Mouse (Mus musculus) cerebellum, postnatal 36 days (tissue): ENCODE data around the gene Pex26.
A peak's percentile ranks its signal among the peaks of the same experiment; 100 is the strongest.

Source experiments
- DNase-seq, 2 experiments: peaks; one replicate each; pipeline ENCODE4 v3.0.0; 2021 to 2022; ENCODE audit warnings: mixed read lengths in 2 of 2

The Pex26 gene

GRCm38 (mm10) chr6:121243161-121243560 lies 59.7 kb downstream of the Pex26 start:
- no peak for DNase-seq

- peak; percentile 55 to 68 for DNase-seq
Observed at GRCm38 (mm10) chr6:121245127-121246036, 61.9 kb downstream of the Pex26 start, which contains the start of gene Usp18. Gene Usp18 (plus strand): TSS chr6:121245906.

GRCm38 (mm10) chr6:121246037-121246361 lies 62.5 kb downstream of the Pex26 start:
- DNase-seq, result no peak
